26 mouse cellular contexts compared by ENCODE assay signal in the genomic region with DNA sequence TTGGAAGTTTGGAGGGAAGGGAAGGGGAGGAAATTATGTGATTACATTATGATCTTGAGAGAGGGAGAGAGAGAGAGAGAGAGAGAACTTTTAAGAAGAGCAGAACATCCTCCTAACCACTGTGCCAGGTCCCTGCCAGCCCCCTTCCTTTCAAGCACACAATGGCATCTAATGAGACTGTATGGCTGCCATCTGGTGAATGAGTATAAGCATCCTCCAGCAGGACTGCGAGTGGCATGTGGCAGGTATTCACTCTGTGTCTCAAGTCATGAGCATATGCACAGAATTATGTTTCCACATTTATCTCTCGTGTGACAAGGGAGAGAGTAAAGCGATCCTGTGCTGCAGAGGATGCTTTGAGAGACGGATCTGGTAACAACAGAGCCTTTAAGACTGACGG.
DNase-seq lines count a peak whose midpoint lies in the region; ATAC-seq lines count a peak whose summit lies in the region.
"Had no signal": no experiment of that assay in that cellular context is flagged by ENCODE, and none has a peak within 500 bp of the region (broad histone marks: within the 10 kb centered on the region; RNA-seq: fewer than 3 reads in every experiment).

No protein-coding gene starts in this region.

- H3K4me3 ChIP-seq in forebrain, embryonic 15.5 days, result no peak overlapping the region
- no peak overlapping the region for H3K4me3 ChIP-seq in forebrain, embryonic 12.5 days (replicated peaks)
- H3K4me3 ChIP-seq in forebrain, embryonic 16.5 days (replicated peaks; ENCODE audit: low read length), result no peak overlapping the region
- H3K4me3 ChIP-seq: erythroblast, embryonic 14.5 days; heart, adult 2 months; heart, embryonic 12.5 days; left cerebral cortex, adult 2 months; limb, embryonic 13.5 days had no signal

- no peak overlapping the region for H3K4me2 ChIP-seq in forebrain, embryonic 15.5 days (replicated peaks)
- H3K4me2 ChIP-seq in forebrain, embryonic 12.5 days, result no peak overlapping the region
- no peak overlapping the region for H3K4me2 ChIP-seq in forebrain, embryonic 16.5 days (ENCODE audit: low read length)
- H3K4me2 ChIP-seq: heart, embryonic 12.5 days; limb, embryonic 13.5 days; liver, embryonic 11.5 days; midbrain, embryonic 11.5 days had no signal

- ATAC-seq in forebrain, embryonic 15.5 days (replicated peaks), result peak; percentile 43; the same call in 1 of the 2 replicates
- ATAC-seq in forebrain, embryonic 12.5 days (ENCODE audit: low FRiP score), result no peak; the same call in 1 of the 2 replicates
- peak; percentile 86 for ATAC-seq in forebrain, embryonic 16.5 days
- ATAC-seq: inflammation-experienced regulatory T-cells, adult 6 months had no signal

- no peak overlapping the region for H3K27ac ChIP-seq in forebrain, embryonic 15.5 days (replicated peaks)
- H3K27ac ChIP-seq in forebrain, embryonic 12.5 days, result no peak overlapping the region
- peak overlapping the region; percentile 14; the same call in 1 of the 2 replicates for H3K27ac ChIP-seq in forebrain, embryonic 16.5 days (ENCODE audit: low read length)
- H3K27ac ChIP-seq: heart, adult 2 months; left cerebral cortex, adult 2 months; limb, embryonic 13.5 days had no signal

- H3K4me1 ChIP-seq in forebrain, embryonic 15.5 days, result peaks cover 9% of the 10 kb centered on the region
- H3K4me1 ChIP-seq in forebrain, embryonic 12.5 days, result peaks cover 14% of the 10 kb centered on the region
- H3K4me1 ChIP-seq in forebrain, embryonic 16.5 days (replicated peaks; ENCODE audit: control insufficient read depth, insufficient read depth, low read length), result peaks cover 10% of the 10 kb centered on the region
- H3K4me1 ChIP-seq: heart, embryonic 12.5 days had no signal

- no peaks in the 10 kb centered on the region for H3K9me3 ChIP-seq in forebrain, embryonic 15.5 days
- no peaks in the 10 kb centered on the region for H3K9me3 ChIP-seq in forebrain, embryonic 12.5 days
- no peaks in the 10 kb centered on the region for H3K9me3 ChIP-seq in forebrain, embryonic 16.5 days (ENCODE audit: control insufficient read depth, low read length)
- H3K9me3 ChIP-seq: limb, embryonic 13.5 days had no signal

- no peak overlapping the region for H3K9ac ChIP-seq in forebrain, embryonic 15.5 days (replicated peaks)
- H3K9ac ChIP-seq in forebrain, embryonic 12.5 days, result no peak overlapping the region
- no peak overlapping the region for H3K9ac ChIP-seq in forebrain, embryonic 16.5 days (replicated peaks; ENCODE audit: low read depth, low read length)
- H3K9ac ChIP-seq: heart, embryonic 12.5 days; limb, embryonic 13.5 days had no signal

- WGBS in forebrain, embryonic 15.5 days, result 47% methylated on average over 5 of the region's 5 CpGs
- 76% methylated on average over 5 of the region's 5 CpGs for WGBS in forebrain, embryonic 12.5 days
- 47% methylated on average over 5 of the region's 5 CpGs for WGBS in forebrain, embryonic 16.5 days

- DNase-seq in layer of hippocampus, adult 9-11 months, result peak; percentile 19
- no peak for DNase-seq in layer of hippocampus, adult 11-12 months (ENCODE audit: low spot score)
- DNase-seq in Muller cell, postnatal 12 days (ENCODE audit: inconsistent ontology term), result peak; percentile 22
- no peak for DNase-seq in adrenal gland, adult (ENCODE audit: inconsistent age in 2 of 2, low spot score in 1 of 2)
- DNase-seq in frontal cortex, adult 2 months (ENCODE audit: extremely low spot score in 1 of 2, low spot score in 1 of 2), result no peak
- DNase-seq: adrenal gland, postnatal 25 days; cerebellum, adult 2 months; cerebellum, postnatal 14 days; gastrocnemius, postnatal 36 days; heart, adult 2 months; kidney, adult 11 months; kidney, postnatal 14 days; lung, postnatal 36 days; right cerebral cortex, postnatal 25 days; spleen, adult 18-20 months; thymus, postnatal 14 days had no signal

- no peaks in the 10 kb centered on the region for H3K27me3 ChIP-seq in forebrain, embryonic 15.5 days
- H3K27me3 ChIP-seq in forebrain, embryonic 12.5 days, result no peaks in the 10 kb centered on the region
- H3K27me3 ChIP-seq in forebrain, embryonic 16.5 days (replicated peaks; ENCODE audit: control insufficient read depth, insufficient read depth, low read length), result no peaks in the 10 kb centered on the region
- H3K27me3 ChIP-seq: heart, embryonic 12.5 days; limb, embryonic 13.5 days had no signal

- H3K36me3 ChIP-seq in forebrain, embryonic 15.5 days, result no peaks in the 10 kb centered on the region
- no peaks in the 10 kb centered on the region for H3K36me3 ChIP-seq in forebrain, embryonic 12.5 days (replicated peaks)
- H3K36me3 ChIP-seq in forebrain, embryonic 16.5 days (ENCODE audit: control insufficient read depth, insufficient read depth), result no peaks in the 10 kb centered on the region
- H3K36me3 ChIP-seq: heart, embryonic 12.5 days; limb, embryonic 13.5 days had no signal

Comparison
In these comparisons a context has a peak if more than half of its experiments do, and no peak if none do; other contexts are left out.
1. DNase-seq: peak in layer of hippocampus, adult 9-11 months (single experiment) and Muller cell, postnatal 12 days (single experiment); none in layer of hippocampus, adult 11-12 months (single experiment), adrenal gland, adult (0 of 2) and frontal cortex, adult 2 months (0 of 2).